Mouse (Mus musculus) right cerebral cortex, postnatal 36 days (tissue): ENCODE data around the gene St7.

Source experiments
- DNase-seq, 2 experiments: peaks; one replicate each; pipeline ENCODE4 v3.0.0; 2022; ENCODE audit warnings: low spot score in 2 of 2, mixed read lengths in 1 of 2

St7 gene

DNA sequence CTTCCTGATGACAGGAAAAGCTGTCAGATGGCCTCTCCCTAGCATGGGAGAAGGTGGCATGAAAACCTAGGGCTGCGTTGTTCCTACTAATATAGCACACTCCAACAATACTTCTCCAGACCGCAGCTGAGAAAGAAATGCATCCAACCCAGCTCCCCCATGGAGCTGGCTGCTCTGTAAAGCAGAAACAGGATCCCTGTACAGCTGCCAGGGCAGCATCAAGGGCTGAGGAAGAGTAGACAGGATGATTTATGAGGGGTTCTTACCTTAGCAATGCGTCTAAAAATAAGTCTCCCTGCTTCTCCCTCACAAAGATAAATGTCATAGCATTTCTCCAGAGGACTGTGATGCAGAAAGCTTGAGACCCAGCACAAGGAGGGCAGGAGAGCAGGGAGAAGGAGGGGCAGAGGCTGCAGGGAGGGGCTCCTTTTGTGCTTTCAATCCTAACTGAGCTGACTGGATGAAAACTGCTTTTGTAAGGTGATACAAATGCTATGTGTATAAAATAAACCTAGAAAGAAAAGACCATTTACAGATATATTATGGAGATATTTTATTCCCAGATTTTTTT is 124.2 kb downstream of the St7 start:
- DNase-seq = no peak

GRCm38 (mm10) chr6:17823614-17824013 is 130.9 kb downstream of the St7 start:
- no peak for DNase-seq

DNA sequence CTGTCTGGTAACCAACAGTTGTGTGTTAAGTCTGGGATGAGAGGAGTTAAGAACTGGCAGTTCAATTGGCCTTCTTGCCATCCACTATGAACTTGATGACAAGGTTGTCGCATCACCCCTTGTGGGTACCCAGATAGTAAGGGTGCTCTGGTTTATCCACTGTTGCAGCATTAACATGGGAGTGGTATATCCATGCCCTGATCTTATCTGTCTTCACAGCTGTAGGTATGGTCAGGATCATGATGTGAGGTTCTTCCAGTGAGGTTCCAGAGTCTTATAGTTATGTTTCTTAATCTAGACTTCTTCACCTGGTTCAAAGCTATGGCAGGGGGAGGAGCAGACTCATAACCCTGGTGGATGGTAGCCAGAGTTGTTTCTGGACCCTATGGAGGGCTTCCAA is 132.0 kb downstream of the St7 start:
- DNase-seq = no peak

- no peak for DNase-seq
Observed at GRCm38 (mm10) chr6:17828382-17828781, 135.6 kb downstream of the St7 start.

DNA sequence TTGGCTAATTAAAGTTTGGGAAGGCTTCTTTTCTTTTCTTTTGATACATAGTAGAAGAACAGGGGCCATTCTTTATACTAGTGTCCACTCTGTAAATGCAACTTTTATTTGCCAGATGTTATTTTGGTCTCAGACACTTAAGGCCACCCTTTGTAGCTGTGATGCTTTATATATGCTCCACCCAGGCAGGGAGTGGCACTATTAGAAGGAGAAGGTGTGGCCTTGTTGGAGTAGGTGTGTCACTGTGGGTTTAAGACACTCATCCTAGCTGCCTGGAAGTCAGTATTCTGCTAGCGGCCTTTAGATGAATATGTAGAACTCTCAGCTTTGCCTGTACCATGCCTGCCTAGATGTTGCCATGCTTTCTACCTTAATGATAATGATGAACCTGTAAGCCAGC is 137.2 kb downstream of the St7 start:
- DNase-seq = no peak

GRCm38 (mm10) chr6:17834493-17834892 is 141.8 kb downstream of the St7 start:
- peak in 1 of 2 experiments; percentile 34 for DNase-seq

DNA sequence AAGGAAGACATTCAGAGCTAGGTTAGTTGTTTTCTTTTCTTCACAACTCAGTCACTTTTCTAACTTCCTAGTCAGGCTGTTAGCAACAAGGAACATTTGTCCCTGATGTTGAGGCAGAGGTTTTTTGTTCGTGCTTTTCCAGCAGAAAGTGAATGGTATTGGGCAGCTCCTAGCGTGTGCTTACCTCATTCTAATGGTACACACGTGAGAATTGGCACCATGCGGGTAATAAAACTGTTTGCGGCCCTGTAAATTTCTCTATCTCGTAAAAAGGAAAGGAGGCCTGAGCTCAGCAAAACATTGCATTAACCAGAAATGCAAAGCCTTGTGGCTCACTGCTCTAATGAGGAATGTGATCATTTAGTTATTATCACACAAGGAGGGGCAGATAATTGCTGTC is 143.0 kb downstream of the St7 start:
- DNase-seq = no peak

DNA sequence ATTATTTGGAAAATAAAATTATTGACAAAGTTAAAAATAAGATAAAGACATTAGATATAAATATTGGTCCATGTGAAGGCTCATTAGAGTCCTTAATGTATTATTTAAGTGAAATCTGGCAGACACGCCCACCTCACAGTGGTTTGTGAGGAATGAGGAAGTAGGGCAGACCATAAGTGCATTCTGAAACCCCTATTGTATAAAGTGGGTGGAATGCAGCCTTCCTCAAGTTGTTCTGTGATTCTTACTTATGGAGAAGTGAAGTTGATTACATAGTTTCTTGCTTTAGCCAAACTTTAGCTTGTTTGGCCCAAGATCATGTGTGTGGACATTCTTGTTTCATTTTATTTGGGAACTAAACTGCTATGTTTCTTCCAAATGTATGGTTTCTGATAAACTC is 144.9 kb downstream of the St7 start:
- no peak for DNase-seq

DNA sequence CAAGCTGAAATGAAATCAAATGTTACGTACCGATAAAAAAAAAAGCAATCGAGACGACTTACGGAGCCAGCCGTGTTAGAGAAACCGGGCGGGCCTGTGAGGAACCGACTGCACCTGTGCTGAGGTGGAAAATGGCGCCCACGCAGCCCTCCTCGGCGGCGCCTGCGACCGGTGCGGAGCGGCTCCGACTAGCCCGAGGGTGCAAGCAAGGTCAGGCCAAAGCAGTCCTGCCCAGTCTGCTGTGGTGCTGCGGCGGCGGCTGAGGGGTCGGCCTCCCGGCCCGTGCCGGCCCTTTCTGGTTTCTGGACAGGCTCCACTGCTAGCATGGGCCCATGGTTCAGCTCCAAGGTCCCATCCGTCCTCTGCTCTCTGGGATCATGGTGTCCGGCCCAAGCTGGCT is 147.7 kb downstream of the St7 start:
- DNase-seq = peak in 1 of 2 experiments; percentile 3

DNA sequence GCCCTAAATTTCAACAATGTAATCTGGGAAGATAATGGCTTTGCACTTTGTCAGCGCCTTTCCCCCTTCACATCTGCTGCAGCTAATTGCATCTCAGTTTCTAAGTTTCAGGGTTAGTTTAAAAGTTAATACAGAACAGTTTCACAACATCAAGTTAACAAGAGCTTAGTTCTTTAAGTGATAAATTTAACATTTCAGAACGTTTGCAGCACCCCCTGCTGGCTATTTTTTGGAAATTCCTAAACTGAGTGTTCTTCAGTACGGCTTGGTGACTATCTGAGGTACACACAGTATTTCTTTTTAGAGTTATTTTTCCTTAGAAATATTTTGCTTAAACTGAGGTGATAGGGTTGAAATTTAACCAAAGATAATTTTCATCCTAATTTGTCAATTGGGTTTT is 150.0 kb downstream of the St7 start:
- DNase-seq = peak; percentile 34 to 43

GRCm38 (mm10) chr6:17851316-17851715 is 158.6 kb downstream of the St7 start:
- no peak for DNase-seq

DNA sequence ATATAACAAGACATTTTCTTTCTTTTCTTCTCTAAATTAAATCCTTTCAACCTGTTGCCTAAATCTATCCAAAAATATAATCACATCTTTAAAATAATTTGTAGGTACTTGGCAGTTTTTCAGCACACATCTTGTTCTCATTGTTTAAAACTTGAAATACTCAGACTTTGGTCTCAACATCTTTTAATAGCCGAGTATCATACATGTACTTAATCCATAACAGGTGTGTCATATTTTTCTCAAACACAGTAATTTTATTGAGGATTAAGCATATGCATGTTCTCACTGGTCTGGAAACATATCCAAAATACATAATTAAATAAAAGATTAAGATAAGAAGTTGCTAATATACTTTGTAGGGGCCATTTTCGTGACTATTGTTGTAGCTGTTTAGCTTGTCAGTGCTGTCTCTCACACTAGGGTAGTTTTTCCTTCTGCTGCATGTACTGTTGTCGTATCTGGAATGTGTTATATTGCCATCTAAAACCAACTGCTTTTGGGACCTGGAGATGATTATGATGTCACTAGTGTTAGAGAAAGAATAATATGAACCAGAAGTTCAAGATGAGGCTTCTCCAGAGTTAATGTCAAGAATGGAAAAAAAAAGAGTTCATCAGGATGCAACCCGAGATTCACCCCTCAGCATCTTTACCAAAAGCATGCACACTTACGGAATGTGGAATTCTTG is 161.0 kb downstream of the St7 start:
- DNase-seq = no peak

DNA sequence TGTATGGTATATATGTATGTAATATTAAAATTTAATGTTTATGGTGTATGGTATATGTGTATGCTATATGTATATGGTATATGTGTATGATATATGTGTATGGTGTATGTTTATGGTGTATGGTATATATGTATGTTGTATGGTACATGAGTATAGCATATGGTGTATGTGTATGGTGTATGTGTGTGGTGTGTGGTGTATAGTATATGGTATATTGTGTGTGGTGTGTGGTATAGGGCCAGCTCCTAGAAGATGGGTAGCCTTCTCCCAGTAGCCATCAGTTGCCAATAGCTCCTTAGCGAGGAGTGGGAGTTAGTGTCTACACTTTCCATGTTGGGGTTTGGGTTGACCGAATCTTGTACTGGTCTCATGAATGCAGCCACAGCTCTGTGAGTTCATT is 162.9 kb downstream of the St7 start:
- no peak for DNase-seq

GRCm38 (mm10) chr6:17859564-17859963 is 166.8 kb downstream of the St7 start:
- DNase-seq = no peak

GRCm38 (mm10) chr6:17860463-17860862 is 167.7 kb downstream of the St7 start:
- peak in 1 of 2 experiments; percentile 23 for DNase-seq

GRCm38 (mm10) chr6:17867796-17868195 is 175.1 kb downstream of the St7 start:
- DNase-seq = peak in 1 of 2 experiments; percentile 31

DNA sequence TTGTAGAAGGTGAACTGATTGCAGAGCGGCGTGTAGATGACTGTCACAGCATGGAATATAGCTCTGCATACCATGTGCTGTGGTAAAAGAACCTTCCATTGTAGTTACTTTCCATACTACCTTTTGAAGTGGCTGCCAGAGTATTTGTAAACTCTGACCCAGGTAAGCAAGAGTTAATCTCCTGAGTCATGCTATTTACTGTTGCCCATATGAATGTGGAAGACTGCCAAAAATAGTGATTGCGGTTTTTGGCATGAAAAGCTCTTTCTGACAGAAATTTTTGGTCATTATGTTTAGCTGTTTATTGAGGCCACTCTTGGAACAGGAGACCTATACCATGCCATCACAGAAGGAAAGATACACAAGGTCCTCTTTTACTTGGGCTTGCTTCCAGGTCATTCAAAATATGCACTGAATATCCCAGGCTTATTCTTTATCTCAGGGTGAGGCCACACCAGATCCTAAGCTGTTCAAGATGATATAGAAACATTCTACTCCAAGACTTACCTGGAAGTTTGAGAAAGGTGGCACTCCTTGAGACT is 179.2 kb downstream of the St7 start:
- no peak for DNase-seq

DNA sequence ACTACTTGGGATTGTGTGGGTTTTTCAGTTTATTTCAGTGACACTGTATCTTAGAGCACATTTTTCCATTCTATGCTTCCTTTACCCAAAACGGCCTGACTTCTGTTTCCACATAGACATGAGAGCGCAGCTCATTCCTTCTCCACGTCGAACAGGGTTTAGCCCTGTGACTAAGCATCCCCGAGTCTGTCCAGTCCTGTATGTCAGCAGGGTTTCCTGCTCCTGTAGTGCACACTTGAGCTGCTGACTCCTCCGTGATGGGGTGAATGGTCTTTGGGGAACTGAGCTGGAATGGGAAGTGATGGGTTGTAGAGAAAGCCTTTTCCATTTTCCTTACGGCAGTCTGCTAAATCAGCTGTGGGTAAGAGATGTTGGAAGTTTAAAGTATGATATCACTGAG is 182.9 kb downstream of the St7 start:
- no peak for DNase-seq

DNA sequence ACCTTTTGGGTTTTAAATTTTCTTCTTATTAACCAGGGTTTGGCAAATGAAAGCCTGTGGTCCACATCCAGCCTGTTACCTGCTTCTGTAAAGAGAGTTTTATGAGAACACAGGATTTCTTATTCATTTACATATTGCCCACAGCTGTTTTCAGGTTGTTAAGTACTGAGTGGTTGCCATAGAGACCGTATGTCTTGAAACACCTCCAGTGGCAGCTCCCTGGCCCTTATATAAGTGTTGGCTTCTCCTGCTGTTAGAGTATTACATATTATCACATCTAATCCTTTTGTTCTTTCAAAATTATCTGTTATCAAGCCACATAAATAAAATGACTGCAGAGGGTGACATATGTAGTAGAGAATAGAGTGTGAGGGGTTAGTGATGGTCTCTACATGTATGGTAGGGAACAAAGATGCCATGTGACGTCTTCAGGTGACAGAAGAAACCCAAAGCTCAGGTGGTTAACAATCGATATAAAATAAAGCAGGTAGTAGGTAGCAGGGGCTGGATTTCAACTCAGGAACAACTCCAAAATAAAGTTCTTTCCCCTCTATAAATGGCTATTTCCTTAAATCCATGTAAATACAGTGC is 183.4 kb downstream of the St7 start:
- DNase-seq = peak; percentile 39

GRCm38 (mm10) chr6:17876670-17877179 is 184.0 kb downstream of the St7 start:
- no peak for DNase-seq

DNA sequence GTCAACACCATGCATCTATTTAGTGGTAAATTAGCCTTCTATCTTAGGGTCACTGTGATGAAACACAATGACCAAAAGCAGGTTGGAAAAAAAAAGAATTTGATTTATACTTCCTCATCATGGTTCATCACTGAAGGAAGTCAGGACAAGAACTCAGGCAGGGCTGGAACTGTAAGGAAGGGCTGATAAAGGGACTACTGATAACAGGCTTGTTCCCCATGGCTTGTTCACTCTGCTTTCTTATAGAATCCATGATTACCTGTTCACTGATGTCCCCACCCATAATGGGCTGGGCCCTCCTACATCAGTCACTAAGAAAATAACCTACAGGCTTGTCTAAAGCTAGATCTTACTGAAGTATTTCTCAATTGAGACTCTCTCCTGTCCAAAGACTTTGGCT is 190.2 kb downstream of the St7 start:
- DNase-seq = no peak

DNA sequence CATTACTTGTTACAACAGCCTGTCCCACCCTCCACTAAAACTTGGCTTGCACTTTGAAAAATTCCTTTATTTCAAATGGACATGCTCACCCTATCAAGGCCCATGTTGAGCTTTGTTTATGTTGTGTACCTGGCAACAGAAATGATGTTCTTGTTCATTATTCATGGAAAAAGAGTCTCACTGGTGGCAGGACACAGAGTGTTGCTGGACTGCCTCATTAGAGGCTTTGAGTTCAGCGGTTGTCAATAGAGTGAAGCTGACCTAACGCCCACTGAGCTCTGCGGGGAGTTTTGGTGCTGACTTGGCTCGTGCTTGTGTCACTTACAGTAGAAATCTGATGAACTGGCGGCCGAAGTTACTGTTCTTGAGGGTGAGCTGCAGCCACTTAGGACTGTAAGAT is 195.0 kb downstream of the St7 start:
- DNase-seq = no peak

GRCm38 (mm10) chr6:17895562-17895961 is 202.8 kb downstream of the St7 start:
- no peak for DNase-seq
